In genomic region chr12:51970352-51971069, GRCm38 (mm10) we compare ENCODE assay signal across 8 mouse cellular contexts. TPM values are rescaled to one million over a fixed set of nuclear protein-coding genes. Genes with fewer than 3 reads are reported as not detected.
DNase-seq lines count a peak whose midpoint lies in the region; ATAC-seq and TF ChIP-seq lines count a peak whose summit lies in the region.

No protein-coding gene starts in this region.

- TF ChIP-seq POLR2A in limb, embryonic 14.5 days (IDR thresholded peaks at IDR 0.05; ENCODE audit: borderline replicate concordance, extremely low read depth, insufficient read depth, insufficient read length): no peak

- peak; percentile 78 for ATAC-seq in heart, embryonic 12.5 days (ENCODE audit: insufficient number of reproducible peaks, low FRiP score)
- peak; percentile 56 for ATAC-seq in erythroblast, adult 5-6 weeks (replicated peaks; ENCODE audit: low FRiP score, poor library complexity, severe bottlenecking)
- ATAC-seq in limb, embryonic 14.5 days (ENCODE audit: low FRiP score, low read depth): no peak; the same call in 1 of the 2 replicates
- ATAC-seq in neural tube, embryonic 13.5 days (ENCODE audit: low read depth): no peak; the same call in 1 of the 2 replicates

- no peaks in the 10 kb centered on the region for H3K27me3 ChIP-seq in heart, embryonic 12.5 days (replicated peaks)
- H3K27me3 ChIP-seq in E14TG2a.4 (ENCODE audit: insufficient read depth, low read length): no peaks in the 10 kb centered on the region
- H3K27me3 ChIP-seq in limb, embryonic 14.5 days (ENCODE audit: control insufficient read depth, insufficient read depth, low read length): no peaks in the 10 kb centered on the region
- H3K27me3 ChIP-seq in neural tube, embryonic 13.5 days: no peaks in the 10 kb centered on the region

- peak overlapping the region; percentile 99 for H3K4me3 ChIP-seq in heart, embryonic 12.5 days
- H3K4me3 ChIP-seq in E14TG2a.4 (replicated peaks; ENCODE audit: low read length): peak overlapping the region; percentile 95
- H3K4me3 ChIP-seq in limb, embryonic 14.5 days (replicated peaks; ENCODE audit: low read length): peak overlapping the region; percentile 97
- H3K4me3 ChIP-seq in neural tube, embryonic 13.5 days: peak overlapping the region; percentile 96

- peaks cover 7% of the 10 kb centered on the region for H3K9me3 ChIP-seq in heart, embryonic 12.5 days (replicated peaks)
- peaks cover 6% of the 10 kb centered on the region; the same call in 1 of the 2 replicates for H3K9me3 ChIP-seq in E14TG2a.4 (ENCODE audit: low read length)
- H3K9me3 ChIP-seq in limb, embryonic 14.5 days (ENCODE audit: control insufficient read depth, low read length): 0 out of 2 replicates have a peak, but pooled peaks cover 4% of the 10 kb centered on the region
- no peaks in the 10 kb centered on the region for H3K9me3 ChIP-seq in neural tube, embryonic 13.5 days

- H3K9ac ChIP-seq in heart, embryonic 12.5 days: peak overlapping the region; percentile 97
- peak overlapping the region; percentile 91 for H3K9ac ChIP-seq in limb, embryonic 14.5 days (ENCODE audit: low read depth, low read length, severe bottlenecking)
- H3K9ac ChIP-seq in neural tube, embryonic 13.5 days: peak overlapping the region; percentile 85

- intact Hi-C loops in heart, postnatal 25 days (cut with DNase I): loop anchor here (2.0 to 5.0 kb wide), 2 partner anchors 28 to 143 kb away; partner anchors contain the start of gene Hectd1

- H3K27ac ChIP-seq in heart, embryonic 12.5 days (ENCODE audit: poor library complexity, severe bottlenecking): peak overlapping the region; percentile 95
- H3K27ac ChIP-seq in limb, embryonic 14.5 days (replicated peaks; ENCODE audit: low read depth, low read length): peak overlapping the region; percentile 91
- peak overlapping the region; percentile 85 for H3K27ac ChIP-seq in neural tube, embryonic 13.5 days (replicated peaks)

- WGBS in heart, embryonic 12.5 days: 2% methylated on average over 34 of the region's 35 CpGs
- WGBS in limb, embryonic 14.5 days: 2% methylated on average over 34 of the region's 35 CpGs
- WGBS in neural tube, embryonic 13.5 days: 2% methylated on average over 35 of the region's 35 CpGs

- H3K4me2 ChIP-seq in heart, embryonic 12.5 days: peak overlapping the region; percentile 66
- H3K4me2 ChIP-seq in limb, embryonic 14.5 days (replicated peaks; ENCODE audit: low read depth, low read length, severe bottlenecking): peak overlapping the region; percentile 66
- peak overlapping the region; percentile 72 for H3K4me2 ChIP-seq in neural tube, embryonic 13.5 days

- H3K36me3 ChIP-seq in heart, embryonic 12.5 days: 0 out of 2 replicates have a peak, but pooled peaks cover 3% of the 10 kb centered on the region
- no peaks in the 10 kb centered on the region for H3K36me3 ChIP-seq in E14TG2a.4 (ENCODE audit: insufficient read depth, low read length)
- no peaks in the 10 kb centered on the region for H3K36me3 ChIP-seq in limb, embryonic 14.5 days (ENCODE audit: control insufficient read depth, insufficient read depth, low read length)
- no peaks in the 10 kb centered on the region for H3K36me3 ChIP-seq in neural tube, embryonic 13.5 days

- no peak for TF ChIP-seq CTCF in E14TG2a.4 (conservative IDR thresholded peaks at IDR 0.05; ENCODE audit: low read length)

- no peak for DNase-seq in heart, postnatal 25 days (ENCODE audit: low spot score)
- no peak for DNase-seq in limb, embryonic 14.5 days (ENCODE audit: low spot score)
- DNase-seq in cerebellum, adult 8-10 months: no peak
- no peak for DNase-seq in cerebellum, adult 9-10 months

- peaks cover 12% of the 10 kb centered on the region for H3K4me1 ChIP-seq in heart, embryonic 12.5 days (replicated peaks)
- H3K4me1 ChIP-seq in E14TG2a.4 (replicated peaks; ENCODE audit: low read depth, low read length): peaks cover 21% of the 10 kb centered on the region
- no peaks in the 10 kb centered on the region for H3K4me1 ChIP-seq in limb, embryonic 14.5 days (ENCODE audit: control insufficient read depth, insufficient read depth, low read length)
- peaks cover 19% of the 10 kb centered on the region for H3K4me1 ChIP-seq in neural tube, embryonic 13.5 days (replicated peaks)

RNA-seq across cellular contexts. Expression of gene Heatr5a, which starts 0.6 kb away (rescaled TPM):
- 13.3 and 15.5 TPM in 2 replicates for polyA plus RNA-seq in heart, embryonic 12.5 days (2016; fragmentation: Nextera tagmentation; extraction: Ambion mirVana)
- 10 to 100 TPM; 18.9 to 21.6 TPM for total RNA-seq in heart, postnatal 25 days (2021)
- 18.1 and 18.6 TPM in 2 replicates for total RNA-seq in erythroblast, adult 5-6 weeks (2015; ENCODE audit: low replicate concordance)
- 15.2 and 20.1 TPM in 2 replicates for total RNA-seq in erythroblast, adult 5-6 weeks (2017; ENCODE audit: low replicate concordance)
- 24.8 and 35.9 TPM in 2 replicates for polyA plus RNA-seq in limb, embryonic 14.5 days (2012; rRNA removed)
- polyA plus RNA-seq in limb, embryonic 14.5 days (2014; fragmentation: Nextera tagmentation; extraction: Ambion mirVana): 14.1 and 14.7 TPM in 2 replicates
- polyA plus RNA-seq in neural tube, embryonic 13.5 days (2015; fragmentation: Nextera tagmentation; extraction: Ambion mirVana): 5.2 and 5.5 TPM in 2 replicates

RNA-seq across cellular contexts. Expression of gene Dtd2, which starts 35.8 kb away (rescaled TPM):
- polyA plus RNA-seq in heart, embryonic 12.5 days (2016; fragmentation: Nextera tagmentation; extraction: Ambion mirVana): 15.8 and 16.7 TPM in 2 replicates
- total RNA-seq in heart, postnatal 25 days (2021): 1 to 10 TPM; 4.9 to 5.2 TPM
- 5.4 and 7.7 TPM in 2 replicates for total RNA-seq in erythroblast, adult 5-6 weeks (2015; ENCODE audit: low replicate concordance)
- 5.3 and 5.9 TPM in 2 replicates for total RNA-seq in erythroblast, adult 5-6 weeks (2017; ENCODE audit: low replicate concordance)
- polyA plus RNA-seq in limb, embryonic 14.5 days (2012; rRNA removed): 11.4 and 14.6 TPM in 2 replicates
- 18.7 and 20.3 TPM in 2 replicates for polyA plus RNA-seq in limb, embryonic 14.5 days (2014; fragmentation: Nextera tagmentation; extraction: Ambion mirVana)
- polyA plus RNA-seq in neural tube, embryonic 13.5 days (2015; fragmentation: Nextera tagmentation; extraction: Ambion mirVana): 16.0 and 17.9 TPM in 2 replicates

RNA-seq across cellular contexts. Expression of gene Gpr33, which starts 57.4 kb away (rescaled TPM):
- not detected in 2 replicates for polyA plus RNA-seq in heart, embryonic 12.5 days (2016; fragmentation: Nextera tagmentation; extraction: Ambion mirVana)
- total RNA-seq in heart, postnatal 25 days (2021): not detected
- not detected in 2 replicates for total RNA-seq in erythroblast, adult 5-6 weeks (2015; ENCODE audit: low replicate concordance)
- total RNA-seq in erythroblast, adult 5-6 weeks (2017; ENCODE audit: low replicate concordance): not detected in 2 replicates
- polyA plus RNA-seq in limb, embryonic 14.5 days (2012; rRNA removed): not detected in 2 replicates
- polyA plus RNA-seq in limb, embryonic 14.5 days (2014; fragmentation: Nextera tagmentation; extraction: Ambion mirVana): not detected in 2 replicates
- polyA plus RNA-seq in neural tube, embryonic 13.5 days (2015; fragmentation: Nextera tagmentation; extraction: Ambion mirVana): not detected in 2 replicates

Comparison
In these comparisons a context has a peak if more than half of its experiments do, and no peak if none do; other contexts are left out.
1. ATAC-seq: peak in heart, embryonic 12.5 days (single experiment) and erythroblast, adult 5-6 weeks (single experiment); none in limb, embryonic 14.5 days (single experiment) and neural tube, embryonic 13.5 days (single experiment).
2. Peak in every context shown above with its lines, with median percentiles within 50 percentile points of each other: H3K27ac ChIP-seq, H3K4me2 ChIP-seq, H3K4me3 ChIP-seq and H3K9ac ChIP-seq.